Mouse (Mus musculus) megakaryocyte, embryonic 14.5 days (primary cell): ENCODE measurements at regions not wholly inside any gene's neighbourhood (a gene's known extent, or its start where the extent isn't known, plus 50 kb on each side); places are given as distances from the start of the nearest gene placed in this dataset.

ENCODE experiments used
- FLI1 ChIP-seq: IDR thresholded peaks from 2 replicates; pipeline ENCODE4 v1.6.1; 2012; ENCODE audit warnings: low read length, inconsistent platforms, mixed read lengths
- GATA1 ChIP-seq: IDR thresholded peaks from 3 replicates; pipeline ENCODE4 v1.6.1; 2012; ENCODE audit warnings: mixed read lengths, low read length, inconsistent platforms, borderline replicate concordance

- TF ChIP-seq GATA1 (no peak), FLI1 (no peak)
Observed at GRCm38 (mm10) chr6:89008614-89009171, 106.6 kb downstream of the Tpra1 start.
